Mouse (Mus musculus) C2C12 (cell line): Measurements from ENCODE around the gene Mfsd6. TPM values are rescaled to one million over a fixed set of nuclear protein-coding genes. Genes with fewer than 3 reads are reported as not detected.
A peak's percentile ranks its signal among the peaks of the same experiment; 100 is the strongest.

ENCODE experiments used
- H3K27me3 ChIP-seq: one replicate; pipeline ENCODE4 v1.6.1; 2011; ENCODE audit not compliant: control insufficient read depth, insufficient read depth, insufficient read length
- H3K36me3 ChIP-seq: one replicate; pipeline ENCODE4 v1.6.1; 2011; ENCODE audit not compliant: control insufficient read depth, insufficient read depth
- H3K4me3 ChIP-seq: one replicate; pipeline ENCODE4 v1.5.1; 2011; ENCODE audit warnings: mild to moderate bottlenecking, control low read depth; ENCODE audit not compliant: poor library complexity, insufficient read depth, severe bottlenecking
- H3K79me2 ChIP-seq: one replicate; pipeline ENCODE4 v1.6.1; 2011; ENCODE audit not compliant: control insufficient read depth, insufficient read depth
- H3K79me3 ChIP-seq: one replicate; pipeline ENCODE4 v1.6.1; 2011; ENCODE audit warnings: low read depth, control low read depth
- H3ac ChIP-seq: one replicate; pipeline ENCODE3; 2011; ENCODE audit warnings: low read depth; ENCODE audit not compliant: control insufficient read depth, insufficient read length
- CEBPB ChIP-seq: IDR thresholded peaks from one replicate; pipeline ENCODE4 v1.6.1; 2011; ENCODE audit warnings: low read depth, mild to moderate bottlenecking, control low read depth, moderate library complexity
- CTCF ChIP-seq: IDR thresholded peaks from one replicate; pipeline ENCODE4 v1.5.1; 2011; ENCODE audit not compliant: control insufficient read depth, insufficient read depth, insufficient read length
- FOSL1 ChIP-seq: IDR thresholded peaks from one replicate; pipeline ENCODE4 v1.8.0; 2011; ENCODE audit warnings: mild to moderate bottlenecking, low read length; ENCODE audit not compliant: poor library complexity, insufficient read depth, severe bottlenecking
- MAX ChIP-seq: IDR thresholded peaks from one replicate; pipeline ENCODE4 v1.6.1; 2011; ENCODE audit warnings: mild to moderate bottlenecking, control low read depth
- MYOD1 ChIP-seq: IDR thresholded peaks from one replicate; pipeline ENCODE4 v1.6.1; 2011; ENCODE audit warnings: low read depth; ENCODE audit not compliant: control insufficient read depth, insufficient read length
- MYOG ChIP-seq: IDR thresholded peaks from one replicate; pipeline ENCODE4 v1.6.1; 2011; ENCODE audit not compliant: control insufficient read depth, insufficient read length; ENCODE audit errors: extremely low read depth
- USF1 ChIP-seq: IDR thresholded peaks from one replicate; pipeline ENCODE4 v1.6.1; 2011; ENCODE audit warnings: low read depth, mild to moderate bottlenecking, control low read depth, moderate library complexity
- polyA plus RNA-seq: library from polyadenylated mRNA; unstranded; fragments of >200 nt; fragmentation: generic; extraction: Trizol; gene quantifications from one replicate; pipeline ENCODE4 v1.2.1, GENCODE M21; 2012; ENCODE audit warnings: missing spikeins

Mfsd6 gene
- polyA plus RNA-seq, 1 experiment: 0.30 TPM

DNA sequence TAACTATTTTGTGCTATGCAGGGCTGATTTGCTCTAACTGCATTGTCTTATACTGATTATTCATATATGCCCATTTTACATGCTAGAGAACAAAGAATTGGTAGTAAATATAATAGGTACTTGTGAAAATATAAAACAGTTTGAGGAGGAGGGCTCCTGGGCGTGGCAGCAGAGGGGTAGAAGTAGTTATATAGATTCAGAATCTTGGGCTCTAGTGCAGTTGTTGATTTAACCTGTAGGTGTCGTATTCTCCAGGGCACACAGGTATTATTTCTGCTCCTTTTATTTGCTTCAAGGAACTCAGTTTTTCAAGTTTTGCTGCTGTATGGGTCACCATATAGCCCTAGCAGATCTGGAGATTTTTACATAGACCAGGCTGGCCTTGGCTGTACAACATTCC, 95.7 kb downstream of the Mfsd6 start:
- H3K27me3 ChIP-seq: no peaks in the 10 kb centered on the region
- no peak overlapping the region for H3K4me3 ChIP-seq
- TF ChIP-seq MYOD1: no peak
- no peak for TF ChIP-seq CTCF
- TF ChIP-seq MAX: no peak
- no peak for TF ChIP-seq USF1
- TF ChIP-seq FOSL1: no peak
- no peak for TF ChIP-seq MYOG
- no peak for TF ChIP-seq CEBPB
- no peaks in the 10 kb centered on the region for H3K79me3 ChIP-seq
- no peak overlapping the region for H3ac ChIP-seq
- no peaks in the 10 kb centered on the region for H3K79me2 ChIP-seq
- H3K36me3 ChIP-seq: no peaks in the 10 kb centered on the region

DNA sequence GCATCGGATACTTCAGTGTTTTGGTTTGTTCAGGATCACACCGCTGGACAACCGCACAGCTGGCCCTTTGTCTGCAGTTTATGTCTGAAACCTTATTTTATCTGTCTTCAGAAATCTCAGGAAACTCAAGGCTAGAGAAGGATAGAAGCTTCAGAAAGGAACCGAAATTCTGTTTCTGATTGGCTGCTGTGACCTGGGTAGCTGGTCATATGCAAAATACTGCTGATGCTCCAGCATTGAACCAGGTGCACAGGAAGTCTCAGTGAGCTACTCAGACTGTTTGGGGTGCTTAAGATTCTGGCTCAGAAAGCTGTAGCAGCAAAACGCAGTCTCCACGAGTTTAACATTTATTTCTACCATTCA, 96.3 kb downstream of the Mfsd6 start:
- Histone ChIP-seq H3K79me3 (no peaks in the 10 kb centered on the region), H3K36me3 (no peaks in the 10 kb centered on the region), H3ac (peak overlapping the region; percentile 93), H3K79me2 (no peaks in the 10 kb centered on the region), H3K4me3 (peak overlapping the region; percentile 59), H3K27me3 (no peaks in the 10 kb centered on the region)
- TF ChIP-seq CTCF (no peak), MAX (no peak), FOSL1 (no peak), MYOD1 (no peak), USF1 (no peak), MYOG (no peak), CEBPB (no peak)

DNA sequence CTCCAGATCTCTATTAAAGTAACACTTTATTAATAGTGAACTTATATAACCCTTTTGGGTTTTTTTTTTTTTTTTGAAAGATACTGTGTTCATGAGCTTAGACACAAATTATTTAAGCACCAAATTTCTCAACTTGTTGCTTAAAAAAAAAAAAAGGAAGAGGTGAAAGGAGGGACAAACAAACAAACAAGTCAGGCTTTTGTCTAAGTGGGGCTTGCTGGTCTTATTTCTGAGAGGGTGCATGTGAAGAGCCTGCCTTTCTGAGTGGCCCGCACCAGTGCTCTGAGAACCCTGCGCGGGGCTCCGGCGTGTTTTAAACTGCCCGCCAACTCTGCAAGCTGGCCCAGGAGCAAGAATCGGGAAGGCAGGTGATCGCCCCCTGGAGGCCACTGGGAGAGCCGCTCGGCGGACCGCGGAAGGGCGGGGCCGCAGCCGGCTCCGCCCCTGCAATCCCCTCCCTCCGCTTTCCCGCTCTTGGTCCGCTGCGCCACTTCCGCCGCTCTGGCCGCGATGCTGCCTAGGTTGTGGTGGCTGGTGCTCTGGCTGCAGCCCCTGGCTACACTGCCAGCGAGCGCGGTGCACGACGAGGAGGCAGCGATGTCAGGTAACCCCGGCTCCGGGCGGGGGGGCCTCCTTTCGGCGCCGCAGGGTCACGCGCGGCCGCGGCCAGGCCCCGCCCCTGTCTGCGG, 96.9 kb downstream of the Mfsd6 start, which contains the start of gene Nemp2:
Nemp2 (plus strand) TSS at position 456 of the 689 bp plus-strand sequence.
- Histone ChIP-seq H3K36me3 (no peaks in the 10 kb centered on the region), H3K79me2 (no peaks in the 10 kb centered on the region), H3ac (peak within 1 kb of the TSS; percentile 93), H3K4me3 (peak within 1 kb of the TSS; percentile 59), H3K27me3 (no peaks in the 10 kb centered on the region), H3K79me3 (no peaks in the 10 kb centered on the region)
- TF ChIP-seq CEBPB (no peak), USF1 (no peak), CTCF (peak; percentile 94), MAX (peak; percentile 57), MYOD1 (no peak), MYOG (no peak)

DNA sequence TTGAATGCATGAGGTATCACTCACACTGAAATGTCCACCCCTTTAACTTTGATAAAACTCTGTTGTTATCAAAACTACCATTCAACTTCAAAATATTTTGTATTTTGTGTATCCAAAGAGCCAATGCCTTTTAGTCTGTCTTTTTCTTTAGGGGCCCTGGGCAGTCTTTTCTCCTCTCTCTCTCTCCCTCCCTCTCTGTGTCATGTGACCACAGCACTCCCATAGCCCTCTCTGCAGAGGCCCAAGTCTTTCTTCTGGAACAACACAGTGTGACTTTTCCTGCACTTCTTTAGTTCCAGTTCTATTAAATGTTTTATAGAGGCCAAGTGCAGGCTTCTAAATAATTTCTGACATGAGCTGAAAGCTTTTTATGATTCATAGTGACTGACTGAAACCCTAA, 106.8 kb downstream of the Mfsd6 start:
- H3K36me3 ChIP-seq: no peaks in the 10 kb centered on the region
- H3K79me2 ChIP-seq: no peaks in the 10 kb centered on the region
- H3ac ChIP-seq: no peak overlapping the region
- H3K4me3 ChIP-seq: no peak overlapping the region
- TF ChIP-seq CEBPB: no peak
- TF ChIP-seq USF1: peak; percentile 25
- no peaks in the 10 kb centered on the region for H3K79me3 ChIP-seq
- no peaks in the 10 kb centered on the region for H3K27me3 ChIP-seq

DNA sequence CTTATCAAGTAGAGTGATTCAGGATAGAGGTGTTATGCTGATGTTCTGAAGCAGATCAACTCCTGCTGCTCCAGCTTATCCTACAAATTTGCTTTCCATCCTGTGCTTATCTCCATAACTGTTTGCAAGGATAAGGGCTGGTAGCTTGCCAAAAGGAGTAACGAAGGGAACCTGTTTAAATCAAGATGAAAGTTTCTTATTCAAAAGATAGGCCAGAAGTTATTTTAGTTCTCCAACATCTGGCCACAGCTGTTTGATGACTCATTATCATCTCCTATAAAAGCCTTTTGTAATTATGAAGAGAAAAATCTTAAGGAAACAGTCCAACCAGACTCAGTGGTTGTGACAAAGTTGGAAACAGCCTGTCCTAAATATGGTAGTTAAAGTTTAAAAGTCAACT, 109.0 kb downstream of the Mfsd6 start:
- Histone ChIP-seq H3K79me3 (no peaks in the 10 kb centered on the region), H3K36me3 (no peaks in the 10 kb centered on the region), H3ac (no peak overlapping the region), H3K79me2 (no peaks in the 10 kb centered on the region), H3K4me3 (no peak overlapping the region), H3K27me3 (no peaks in the 10 kb centered on the region)
- TF ChIP-seq USF1 (no peak), CTCF (no peak), FOSL1 (no peak), MYOG (no peak), CEBPB (no peak), MYOD1 (no peak), MAX (no peak)

DNA sequence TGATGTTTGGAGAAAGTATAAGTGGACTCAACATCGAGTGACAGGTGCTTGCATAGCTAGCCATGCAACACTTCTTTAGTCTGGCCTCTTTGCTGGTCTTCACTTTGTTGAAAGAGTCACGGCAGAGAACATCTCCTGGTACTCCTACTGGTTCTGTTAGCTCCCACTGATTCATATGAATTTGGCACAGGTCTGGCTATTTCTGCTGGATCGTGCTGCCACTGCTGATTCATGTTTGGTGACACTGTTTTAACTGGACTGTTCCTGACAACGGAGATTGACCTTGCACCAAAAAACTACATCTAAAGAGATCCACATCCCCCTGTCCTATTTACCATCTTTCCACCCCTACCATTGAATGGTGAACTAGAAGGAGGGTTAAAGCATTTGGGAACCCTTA, 118.8 kb downstream of the Mfsd6 start:
- Histone ChIP-seq H3K27me3 (no peaks in the 10 kb centered on the region), H3K79me3 (no peaks in the 10 kb centered on the region), H3K4me3 (no peak overlapping the region), H3K36me3 (no peaks in the 10 kb centered on the region), H3K79me2 (no peaks in the 10 kb centered on the region), H3ac (no peak overlapping the region)
- TF ChIP-seq USF1 (no peak), CTCF (no peak), CEBPB (no peak), MYOD1 (no peak)
